Mouse (Mus musculus) MEL-GATA-1-ER (cell line): ENCODE results near the gene Asz1.

Experiments
- DNase-seq: peaks from one replicate; pipeline ENCODE4 v3.0.0-alpha.2; 2012; ENCODE audit warnings: low read depth; ENCODE audit errors: extremely low read depth

Gene Asz1

GRCm38 (mm10) chr6:18108934-18109333 is at the start of gene Asz1:
Gene Asz1, minus strand, starts transcription at chr6:18109061.
- no peak for DNase-seq

- DNase-seq = no peak
Measured at GRCm38 (mm10) chr6:18153031-18153430, 44.2 kb upstream of the Asz1 start.

- no peak for DNase-seq
Measured at GRCm38 (mm10) chr6:18135246-18135645, 26.4 kb upstream of the Asz1 start.

GRCm38 (mm10) chr6:18128059-18128458 is 19.2 kb upstream of the Asz1 start:
- DNase-seq = no peak

- no peak for DNase-seq
Measured at GRCm38 (mm10) chr6:18127206-18127983, 18.5 kb upstream of the Asz1 start.

GRCm38 (mm10) chr6:18096861-18097260 is 12.0 kb downstream of the Asz1 start:
- DNase-seq = no peak

GRCm38 (mm10) chr6:18089098-18089497 is 19.8 kb downstream of the Asz1 start:
- DNase-seq = no peak

- DNase-seq = peak; percentile 3
Measured at GRCm38 (mm10) chr6:18087160-18087804, 21.6 kb downstream of the Asz1 start.

GRCm38 (mm10) chr6:18078615-18079014 is 30.2 kb downstream of the Asz1 start:
- peak; percentile 15 for DNase-seq

- no peak for DNase-seq
Measured at GRCm38 (mm10) chr6:18076986-18077385, 31.9 kb downstream of the Asz1 start.

GRCm38 (mm10) chr6:18076577-18076976 is 32.3 kb downstream of the Asz1 start:
- no peak for DNase-seq

GRCm38 (mm10) chr6:18057899-18058298 is 51.0 kb downstream of the Asz1 start:
- DNase-seq = no peak

GRCm38 (mm10) chr6:18051702-18052101 is 57.2 kb downstream of the Asz1 start:
- no peak for DNase-seq

GRCm38 (mm10) chr6:18044299-18044698 is 64.6 kb downstream of the Asz1 start:
- DNase-seq = no peak

GRCm38 (mm10) chr6:18043172-18043571 is 65.7 kb downstream of the Asz1 start:
- DNase-seq = no peak

GRCm38 (mm10) chr6:18032271-18032670 is 76.6 kb downstream of the Asz1 start:
- DNase-seq = no peak

- no peak for DNase-seq
Measured at GRCm38 (mm10) chr6:18031509-18032010, 77.3 kb downstream of the Asz1 start.

- DNase-seq = no peak
Measured at GRCm38 (mm10) chr6:18030868-18031508, 77.9 kb downstream of the Asz1 start.

- no peak for DNase-seq
Measured at GRCm38 (mm10) chr6:18029746-18030656, 78.9 kb downstream of the Asz1 start, which contains the start of gene Wnt2. Gene Wnt2, minus strand, starts transcription at chr6:18030585.

- no peak for DNase-seq
Measured at GRCm38 (mm10) chr6:18024133-18024794, 84.6 kb downstream of the Asz1 start.
